Mouse (Mus musculus): ENCODE results near the gene Kcnk4. TPM values are rescaled to one million over a fixed set of nuclear protein-coding genes. Genes with fewer than 3 reads are reported as not detected.
"Not testable (repeated sequence)": the region's sequence is repeated elsewhere in the genome, so short reads cannot be mapped to it uniquely, and the experiment has no call there.

Kcnk4 gene
- total and polyA plus RNA-seq, 3 experiments, result 0.05 TPM; not detected in 2

- H3K27me3 ChIP-seq (ENCODE audit: insufficient read depth, low read length), result no peaks in the 10 kb centered on the region
- H3K4me1 ChIP-seq (ENCODE audit: insufficient read depth, low read depth, low read length), result peaks cover 55% of the 10 kb centered on the region
- H3K4me3 ChIP-seq (ENCODE audit: low read depth, low read length), result no peak overlapping the region
- TF ChIP-seq POLR2AphosphoS5 (IDR thresholded peaks at IDR 0.05; ENCODE audit: insufficient replicate concordance, low read depth, low read length) (0 out of 2 replicates have a peak, but pooled peaks have one; percentile 61), CTCF (IDR thresholded peaks at IDR 0.05; ENCODE audit: low read depth, low read length) (no peak)
- DNase-seq (ENCODE audit: low spot score) (no peak), ATAC-seq (ENCODE audit: extremely low read depth, insufficient number of reproducible peaks, low FRiP score, poor library complexity, severe bottlenecking) (no peak)
- peaks cover 81% of the 10 kb centered on the region for H3K36me3 ChIP-seq (replicated peaks)
- H3K9me3 ChIP-seq (replicated peaks), result no peaks in the 10 kb centered on the region
These were observed 20.3 kb downstream of the Kcnk4 start for GRCm38 (mm10) chr19:6913991-6914390.

GRCm38 (mm10) chr19:6913036-6913435 is 21.3 kb downstream of the Kcnk4 start:
- peaks cover 63% of the 10 kb centered on the region for H3K4me1 ChIP-seq (ENCODE audit: insufficient read depth, low read depth, low read length)
- H3K9me3 ChIP-seq (replicated peaks), result no peaks in the 10 kb centered on the region
- no peak for TF ChIP-seq GATA2 (IDR thresholded peaks at IDR 0.05; ENCODE audit: borderline replicate concordance, low read depth, low read length)
- TF ChIP-seq CTCF (IDR thresholded peaks at IDR 0.05; ENCODE audit: low read depth, low read length), result no peak
- no peak for TF ChIP-seq POLR2AphosphoS5 (IDR thresholded peaks at IDR 0.05; ENCODE audit: insufficient replicate concordance, low read depth, low read length)
- TF ChIP-seq GATA1 (IDR thresholded peaks at IDR 0.05; ENCODE audit: borderline replicate concordance, low read length), result no peak
- no peak for TF ChIP-seq TAL1 (conservative IDR thresholded peaks at IDR 0.05; ENCODE audit: low read depth, low read length)
- H3K4me3 ChIP-seq (ENCODE audit: low read depth, low read length), result no peak overlapping the region
- DNase-seq (ENCODE audit: low spot score) (no peak), ATAC-seq (ENCODE audit: extremely low read depth, insufficient number of reproducible peaks, low FRiP score, poor library complexity, severe bottlenecking) (no peak)
- peaks cover 76% of the 10 kb centered on the region for H3K36me3 ChIP-seq (replicated peaks)
- no peaks in the 10 kb centered on the region for H3K27me3 ChIP-seq (ENCODE audit: insufficient read depth, low read length)

GRCm38 (mm10) chr19:6912205-6912970 is 21.9 kb downstream of the Kcnk4 start:
- Histone ChIP-seq H3K9me3 (replicated peaks) (no peaks in the 10 kb centered on the region), H3K4me1 (ENCODE audit: insufficient read depth, low read depth, low read length) (peaks cover 69% of the 10 kb centered on the region), H3K27me3 (ENCODE audit: insufficient read depth, low read length) (no peaks in the 10 kb centered on the region), H3K4me3 (ENCODE audit: low read depth, low read length) (peak overlapping the region; percentile 5; the same call in 1 of the 2 replicates), H3K36me3 (replicated peaks) (peaks cover 78% of the 10 kb centered on the region)
- ATAC-seq (ENCODE audit: extremely low read depth, insufficient number of reproducible peaks, low FRiP score, poor library complexity, severe bottlenecking) (no peak), DNase-seq (ENCODE audit: low spot score) (no peak)
- TF ChIP-seq POLR2AphosphoS5 (IDR thresholded peaks at IDR 0.05; ENCODE audit: insufficient replicate concordance, low read depth, low read length) (no peak), GATA2 (IDR thresholded peaks at IDR 0.05; ENCODE audit: borderline replicate concordance, low read depth, low read length) (no peak), TAL1 (conservative IDR thresholded peaks at IDR 0.05; ENCODE audit: low read depth, low read length) (no peak)

GRCm38 (mm10) chr19:6911101-6912074 is 22.9 kb downstream of the Kcnk4 start:
- Histone ChIP-seq H3K9me3 (replicated peaks) (no peaks in the 10 kb centered on the region), H3K27me3 (ENCODE audit: insufficient read depth, low read length) (no peaks in the 10 kb centered on the region), H3K4me1 (ENCODE audit: insufficient read depth, low read depth, low read length) (peaks cover 74% of the 10 kb centered on the region), H3K4me3 (ENCODE audit: low read depth, low read length) (peak overlapping the region; percentile 70), H3K36me3 (replicated peaks) (peaks cover 78% of the 10 kb centered on the region)
- DNase-seq (ENCODE audit: low spot score) (no peak), ATAC-seq (ENCODE audit: extremely low read depth, insufficient number of reproducible peaks, low FRiP score, poor library complexity, severe bottlenecking) (no peak)
- no peak for TF ChIP-seq GATA1 (IDR thresholded peaks at IDR 0.05; ENCODE audit: borderline replicate concordance, low read length)
- no peak for TF ChIP-seq GATA2 (IDR thresholded peaks at IDR 0.05; ENCODE audit: borderline replicate concordance, low read depth, low read length)
- TF ChIP-seq CTCF (IDR thresholded peaks at IDR 0.05; ENCODE audit: low read depth, low read length), result no peak
- TF ChIP-seq POLR2AphosphoS5 (IDR thresholded peaks at IDR 0.05; ENCODE audit: insufficient replicate concordance, low read depth, low read length), result no peak
- TF ChIP-seq TAL1 (conservative IDR thresholded peaks at IDR 0.05; ENCODE audit: low read depth, low read length), result no peak

- H3K9me3 ChIP-seq (replicated peaks); DNase-seq (ENCODE audit: low spot score); ATAC-seq (ENCODE audit: extremely low read depth, insufficient number of reproducible peaks, low FRiP score, poor library complexity, severe bottlenecking); H3K27me3 ChIP-seq (ENCODE audit: insufficient read depth, low read length): not testable (repeated sequence)
- H3K4me3 ChIP-seq (ENCODE audit: low read depth, low read length), result peak overlapping the region; percentile 89
- H3K4me1 ChIP-seq (ENCODE audit: insufficient read depth, low read depth, low read length), result peaks cover 68% of the 10 kb centered on the region
- peaks cover 78% of the 10 kb centered on the region for H3K36me3 ChIP-seq (replicated peaks)
These were observed 24.0 kb downstream of the Kcnk4 start for GRCm38 (mm10) chr19:6910306-6910705.

GRCm38 (mm10) chr19:6909507-6910289 is 24.6 kb downstream of the Kcnk4 start, which contains the start of the genes Trmt112 and Prdx5:
Trmt112 (plus strand) TSS chr19:6909698.
Prdx5 (minus strand) TSS chr19:6910106.
- H3K4me3 ChIP-seq (ENCODE audit: low read depth, low read length), result peak within 1 kb of the TSS; percentile 89
- no peaks in the 10 kb centered on the region for H3K27me3 ChIP-seq (ENCODE audit: insufficient read depth, low read length)
- ATAC-seq (ENCODE audit: extremely low read depth, insufficient number of reproducible peaks, low FRiP score, poor library complexity, severe bottlenecking) (peak; percentile 72), DNase-seq (ENCODE audit: low spot score) (peak; percentile 92)
- no peaks in the 10 kb centered on the region for H3K9me3 ChIP-seq (replicated peaks)
- peaks cover 66% of the 10 kb centered on the region for H3K4me1 ChIP-seq (ENCODE audit: insufficient read depth, low read depth, low read length)
- TF ChIP-seq POLR2AphosphoS5 (IDR thresholded peaks at IDR 0.05; ENCODE audit: insufficient replicate concordance, low read depth, low read length) (peak; percentile 84; the same call in 1 of the 2 replicates), TAL1 (conservative IDR thresholded peaks at IDR 0.05; ENCODE audit: low read depth, low read length) (no peak)
- peaks cover 79% of the 10 kb centered on the region for H3K36me3 ChIP-seq (replicated peaks)
